In genomic region chr10:8454711-8455110, GRCm38 (mm10) we compare ENCODE assay signal across 14 mouse cellular contexts.
"Had no signal": no experiment of that assay in that cellular context is flagged by ENCODE, and none has a peak within 500 bp of the region (broad histone marks: within the 10 kb centered on the region; RNA-seq: fewer than 3 reads in every experiment).

No protein-coding gene starts in this region.

- H3K4me2 ChIP-seq: limb, embryonic 15.5 days; liver, embryonic 13.5 days; lung, embryonic 15.5 days; neural tube, embryonic 12.5 days; stomach, embryonic 15.5 days had no signal

- H3K36me3 ChIP-seq: limb, embryonic 15.5 days; liver, embryonic 13.5 days; lung, embryonic 15.5 days; neural tube, embryonic 12.5 days; stomach, embryonic 15.5 days had no signal

- H3K4me3 ChIP-seq: left cerebral cortex, adult 2 months; limb, embryonic 15.5 days; liver, embryonic 13.5 days; lung, embryonic 15.5 days; neural tube, embryonic 12.5 days; stomach, embryonic 15.5 days had no signal

- H3K27ac ChIP-seq: left cerebral cortex, adult 2 months; limb, embryonic 15.5 days; liver, embryonic 13.5 days; lung, embryonic 15.5 days; neural tube, embryonic 12.5 days; stomach, embryonic 15.5 days had no signal

- DNase-seq: kidney, postnatal 10 days; liver, embryonic 13.5 days; liver, postnatal 0 days; midbrain, embryonic 14.5 days; retina, postnatal 1 day; right cerebral cortex, postnatal 4 days; spleen, adult 18-20 months; thymus, adult 2 months; thymus, postnatal 25 days had no signal

- H3K9me3 ChIP-seq: limb, embryonic 15.5 days; liver, embryonic 13.5 days; lung, embryonic 15.5 days; neural tube, embryonic 12.5 days; stomach, embryonic 15.5 days had no signal

- ATAC-seq: liver, postnatal 0 days had no signal

- H3K4me1 ChIP-seq: liver, embryonic 13.5 days; lung, embryonic 15.5 days; neural tube, embryonic 12.5 days; stomach, embryonic 15.5 days had no signal

- H3K27me3 ChIP-seq: limb, embryonic 15.5 days; liver, embryonic 13.5 days; lung, embryonic 15.5 days; neural tube, embryonic 12.5 days; stomach, embryonic 15.5 days had no signal

- H3K9ac ChIP-seq: limb, embryonic 15.5 days; liver, embryonic 13.5 days; liver, postnatal 0 days; lung, embryonic 15.5 days; neural tube, embryonic 12.5 days; stomach, embryonic 15.5 days had no signal
